Mouse (Mus musculus): ENCODE measurements at regions not wholly inside any gene's neighbourhood (a gene's known extent, or its start where the extent isn't known, plus 50 kb on each side); places are given as distances from the start of the nearest gene placed in this dataset.

- ATAC-seq (replicated peaks; ENCODE audit: insufficient number of reproducible peaks, low FRiP score, low TSS enrichment, poor library complexity, severe bottlenecking) = no peak
Observed at GRCm38 (mm10) chrX:11479696-11480339, 152.2 kb downstream of the H2al1j start.

- ATAC-seq (replicated peaks; ENCODE audit: insufficient number of reproducible peaks, low FRiP score, low TSS enrichment, poor library complexity, severe bottlenecking) = no peak
Observed at GRCm38 (mm10) chrX:11482141-11482540, 154.5 kb downstream of the H2al1j start.

GRCm38 (mm10) chrX:11486588-11486987, 159.0 kb downstream of the H2al1j start:
- ATAC-seq (replicated peaks; ENCODE audit: insufficient number of reproducible peaks, low FRiP score, low TSS enrichment, poor library complexity, severe bottlenecking) = no peak

GRCm38 (mm10) chrX:11487876-11488275, 160.3 kb downstream of the H2al1j start:
- ATAC-seq (replicated peaks; ENCODE audit: insufficient number of reproducible peaks, low FRiP score, low TSS enrichment, poor library complexity, severe bottlenecking) = no peak

- no peak for ATAC-seq (replicated peaks; ENCODE audit: insufficient number of reproducible peaks, low FRiP score, low TSS enrichment, poor library complexity, severe bottlenecking)
Observed at GRCm38 (mm10) chrX:11490146-11490693, 162.6 kb downstream of the H2al1j start.

- ATAC-seq (replicated peaks; ENCODE audit: insufficient number of reproducible peaks, low FRiP score, low TSS enrichment, poor library complexity, severe bottlenecking) = no peak
Observed at GRCm38 (mm10) chrX:11491235-11491634, 163.6 kb downstream of the H2al1j start.

- ATAC-seq (replicated peaks; ENCODE audit: insufficient number of reproducible peaks, low FRiP score, low TSS enrichment, poor library complexity, severe bottlenecking) = no peak
Observed at GRCm38 (mm10) chrX:11491676-11492391, 164.2 kb downstream of the H2al1j start.

GRCm38 (mm10) chrX:11493526-11494245, 166.1 kb downstream of the H2al1j start:
- no peak for ATAC-seq (replicated peaks; ENCODE audit: insufficient number of reproducible peaks, low FRiP score, low TSS enrichment, poor library complexity, severe bottlenecking)

- no peak for ATAC-seq (replicated peaks; ENCODE audit: insufficient number of reproducible peaks, low FRiP score, low TSS enrichment, poor library complexity, severe bottlenecking)
Observed at GRCm38 (mm10) chrX:11494246-11494630, 166.6 kb downstream of the H2al1j start.

GRCm38 (mm10) chrX:11512439-11512838, 184.8 kb downstream of the H2al1j start:
- no peak for ATAC-seq (replicated peaks; ENCODE audit: insufficient number of reproducible peaks, low FRiP score, low TSS enrichment, poor library complexity, severe bottlenecking)

- no peak for ATAC-seq (replicated peaks; ENCODE audit: insufficient number of reproducible peaks, low FRiP score, low TSS enrichment, poor library complexity, severe bottlenecking)
Observed at GRCm38 (mm10) chrX:11512928-11513327, 185.3 kb downstream of the H2al1j start.

GRCm38 (mm10) chrX:11523791-11524190, 196.2 kb downstream of the H2al1j start:
- no peak for ATAC-seq (replicated peaks; ENCODE audit: insufficient number of reproducible peaks, low FRiP score, low TSS enrichment, poor library complexity, severe bottlenecking)

GRCm38 (mm10) chrX:11525326-11525725, 197.7 kb downstream of the H2al1j start:
- ATAC-seq (replicated peaks; ENCODE audit: insufficient number of reproducible peaks, low FRiP score, low TSS enrichment, poor library complexity, severe bottlenecking) = no peak

- ATAC-seq (replicated peaks; ENCODE audit: insufficient number of reproducible peaks, low FRiP score, low TSS enrichment, poor library complexity, severe bottlenecking) = no peak
Observed at GRCm38 (mm10) chrX:11528589-11528988, 201.0 kb downstream of the H2al1j start.

GRCm38 (mm10) chrX:11529221-11529620, 201.6 kb downstream of the H2al1j start:
- ATAC-seq (replicated peaks; ENCODE audit: insufficient number of reproducible peaks, low FRiP score, low TSS enrichment, poor library complexity, severe bottlenecking) = no peak

- no peak for ATAC-seq (replicated peaks; ENCODE audit: insufficient number of reproducible peaks, low FRiP score, low TSS enrichment, poor library complexity, severe bottlenecking)
Observed at GRCm38 (mm10) chrX:11532817-11533216, 205.2 kb downstream of the H2al1j start.

GRCm38 (mm10) chrX:11533871-11534270, 206.2 kb downstream of the H2al1j start:
- ATAC-seq (replicated peaks; ENCODE audit: insufficient number of reproducible peaks, low FRiP score, low TSS enrichment, poor library complexity, severe bottlenecking) = no peak

GRCm38 (mm10) chrX:11541011-11541410, 213.4 kb downstream of the H2al1j start:
- ATAC-seq (replicated peaks; ENCODE audit: insufficient number of reproducible peaks, low FRiP score, low TSS enrichment, poor library complexity, severe bottlenecking) = no peak

- ATAC-seq (replicated peaks; ENCODE audit: insufficient number of reproducible peaks, low FRiP score, low TSS enrichment, poor library complexity, severe bottlenecking) = no peak
Observed at GRCm38 (mm10) chrX:11550164-11550851, 222.7 kb downstream of the H2al1j start.
